Mouse (Mus musculus) testis, adult 2 months (tissue): ENCODE data around the gene Uckl1. TPM values are rescaled to one million over a fixed set of nuclear protein-coding genes. Genes with fewer than 3 reads are reported as not detected.

Experiments
- H3K27ac ChIP-seq: fragments of 200-500 bp; 2 replicates; pipeline ENCODE4 v1.5.1; 2012; ENCODE audit warnings: low read depth, low read length; ENCODE audit not compliant: control insufficient read depth, insufficient read depth
- H3K27me3 ChIP-seq: fragments of 200-500 bp; 2 replicates; pipeline ENCODE4 v1.6.1; 2012; ENCODE audit warnings: mild to moderate bottlenecking, low read length, moderate library complexity; ENCODE audit not compliant: control insufficient read depth, insufficient read depth
- H3K36me3 ChIP-seq: fragments of 200-500 bp; 2 replicates; pipeline ENCODE4 v1.6.1; 2012; ENCODE audit warnings: mild to moderate bottlenecking, low read length; ENCODE audit not compliant: control insufficient read depth, insufficient read depth
- H3K4me1 ChIP-seq: fragments of 200-500 bp; 2 replicates; pipeline ENCODE4 v1.6.1; 2012; ENCODE audit warnings: low read length; ENCODE audit not compliant: control insufficient read depth, insufficient read depth
- H3K4me3 ChIP-seq: fragments of 200-500 bp; 2 replicates; pipeline ENCODE4 v1.5.1; 2012; ENCODE audit warnings: low read depth, mild to moderate bottlenecking, low read length, moderate library complexity, mixed read lengths; ENCODE audit not compliant: control insufficient read depth
- CTCF ChIP-seq: fragments of 200-500 bp; IDR thresholded peaks from 2 replicates; pipeline ENCODE4 v1.5.1; 2012; ENCODE audit warnings: low read depth, mild to moderate bottlenecking, inconsistent platforms, low read length, moderate library complexity; ENCODE audit not compliant: control insufficient read depth, insufficient read depth, insufficient replicate concordance
- POLR2A ChIP-seq: fragments of 200-500 bp; IDR thresholded peaks from 2 replicates; pipeline ENCODE4 v1.6.1; 2012; ENCODE audit warnings: low read depth, mild to moderate bottlenecking, inconsistent platforms, low read length, moderate library complexity; ENCODE audit not compliant: control insufficient read depth
- polyA plus RNA-seq: library from polyadenylated mRNA; depleted of rRNA; stranded (reverse); fragments of >200 nt; gene quantifications from 2 replicates; pipeline ENCODE4 v1.2.3, GENCODE M21; 2012

Gene Uckl1
- polyA plus RNA-seq, 1 experiment = 44.4 TPM

GRCm38 (mm10) chr2:181546142-181546541, 38.5 kb downstream of the Uckl1 start:
- H3K4me1 ChIP-seq = no peaks in the 10 kb centered on the region
- no peak overlapping the region for H3K27ac ChIP-seq
- no peaks in the 10 kb centered on the region for H3K27me3 ChIP-seq
- no peak overlapping the region for H3K4me3 ChIP-seq
- H3K36me3 ChIP-seq = peaks cover 2% of the 10 kb centered on the region
- TF ChIP-seq CTCF (no peak), POLR2A (no peak)

GRCm38 (mm10) chr2:181541761-181542380, 42.8 kb downstream of the Uckl1 start:
- H3K4me1 ChIP-seq = 0 out of 2 replicates have a peak, but pooled peaks cover 3% of the 10 kb centered on the region
- no peaks in the 10 kb centered on the region for H3K36me3 ChIP-seq
- H3K4me3 ChIP-seq = no peak overlapping the region
- no peak overlapping the region for H3K27ac ChIP-seq
- no peak for TF ChIP-seq CTCF
- TF ChIP-seq POLR2A = no peak
- no peaks in the 10 kb centered on the region for H3K27me3 ChIP-seq

GRCm38 (mm10) chr2:181537444-181538047, 47.1 kb downstream of the Uckl1 start:
- TF ChIP-seq POLR2A (no peak), CTCF (no peak)

GRCm38 (mm10) chr2:181536410-181536809, 48.3 kb downstream of the Uckl1 start:
- Histone ChIP-seq H3K27ac (no peak overlapping the region), H3K27me3 (no peaks in the 10 kb centered on the region), H3K36me3 (no peaks in the 10 kb centered on the region), H3K4me3 (no peak overlapping the region), H3K4me1 (0 out of 2 replicates have a peak, but pooled peaks cover 3% of the 10 kb centered on the region)
- no peak for TF ChIP-seq CTCF
- no peak for TF ChIP-seq POLR2A

More at GRCm38 (mm10) chr2:181537444-181538047, 47.1 kb downstream of the Uckl1 start:
- no peaks in the 10 kb centered on the region for H3K27me3 ChIP-seq
- peak overlapping the region; percentile 12 for H3K27ac ChIP-seq
- no peaks in the 10 kb centered on the region for H3K36me3 ChIP-seq
- 0 out of 2 replicates have a peak, but pooled peaks cover 3% of the 10 kb centered on the region for H3K4me1 ChIP-seq
- H3K4me3 ChIP-seq = no peak overlapping the region

GRCm38 (mm10) chr2:181532589-181532988, 52.1 kb downstream of the Uckl1 start:
- Histone ChIP-seq H3K4me1 (0 out of 2 replicates have a peak, but pooled peaks cover 1% of the 10 kb centered on the region), H3K27me3 (no peaks in the 10 kb centered on the region), H3K27ac (no peak overlapping the region), H3K4me3 (no peak overlapping the region), H3K36me3 (no peaks in the 10 kb centered on the region)
- no peak for TF ChIP-seq POLR2A
- no peak for TF ChIP-seq CTCF

GRCm38 (mm10) chr2:181529076-181529475, 55.6 kb downstream of the Uckl1 start:
- Histone ChIP-seq H3K4me1 (no peaks in the 10 kb centered on the region), H3K36me3 (no peaks in the 10 kb centered on the region), H3K4me3 (no peak overlapping the region), H3K27ac (no peak overlapping the region), H3K27me3 (no peaks in the 10 kb centered on the region)
- TF ChIP-seq POLR2A = no peak
- TF ChIP-seq CTCF = no peak

- Histone ChIP-seq H3K27me3 (no peaks in the 10 kb centered on the region), H3K4me3 (no peak overlapping the region), H3K4me1 (peaks cover 3% of the 10 kb centered on the region), H3K27ac (no peak overlapping the region), H3K36me3 (no peaks in the 10 kb centered on the region)
- TF ChIP-seq POLR2A = no peak
- TF ChIP-seq CTCF = no peak
Observed at GRCm38 (mm10) chr2:181525526-181525925, 59.2 kb downstream of the Uckl1 start.
